Mouse (Mus musculus) spleen, adult 2 months (tissue): ENCODE results near the gene Exoc4. TPM values are rescaled to one million over a fixed set of nuclear protein-coding genes. Genes with fewer than 3 reads are reported as not detected.

Experiments used
- DNase-seq, 2 experiments: peaks; one replicate each; pipeline versions ENCODE4 v3.0.0 to v3.0.0-alpha.2; 2012 to 2021; ENCODE audit warnings: low spot score in 2 of 2, low read depth in 1 of 2
- H3K27ac ChIP-seq: fragments of 200-500 bp; 2 replicates; pipeline ENCODE4 v1.5.1; 2012; ENCODE audit warnings: low read length, inconsistent platforms; ENCODE audit not compliant: insufficient read depth
- H3K27me3 ChIP-seq: fragments of 200-500 bp; 2 replicates; pipeline ENCODE4 v1.6.1; 2012; ENCODE audit warnings: mild to moderate bottlenecking, moderate library complexity, low read length, inconsistent platforms; ENCODE audit not compliant: control insufficient read depth, insufficient read depth
- H3K36me3 ChIP-seq: fragments of 200-500 bp; 2 replicates; pipeline ENCODE4 v1.6.1; 2012; ENCODE audit warnings: mild to moderate bottlenecking, low read length, inconsistent platforms; ENCODE audit not compliant: control insufficient read depth, insufficient read depth
- H3K4me1 ChIP-seq: fragments of 200-500 bp; 2 replicates; pipeline ENCODE4 v1.6.1; 2011; ENCODE audit warnings: inconsistent platforms; ENCODE audit not compliant: control insufficient read depth, insufficient read depth, insufficient read length
- H3K4me3 ChIP-seq: fragments of 200-500 bp; 2 replicates; pipeline ENCODE4 v1.5.1; 2011; ENCODE audit warnings: mild to moderate bottlenecking, inconsistent platforms; ENCODE audit not compliant: insufficient read depth, insufficient read length; ENCODE audit errors: extremely low read depth
- CTCF ChIP-seq: fragments of 200-500 bp; IDR thresholded peaks from 2 replicates; pipeline ENCODE4 v1.5.1; 2011; ENCODE audit warnings: mild to moderate bottlenecking, inconsistent platforms; ENCODE audit not compliant: insufficient read depth, insufficient read length, insufficient replicate concordance; ENCODE audit errors: extremely low read depth
- POLR2A ChIP-seq: fragments of 200-500 bp; IDR thresholded peaks from 2 replicates; pipeline ENCODE4 v1.6.1; 2011; ENCODE audit warnings: low read depth, low read length, inconsistent platforms
- WGBS: fragments of 180-500 bp; shearing (Covaris S2); methylation state at CpG from one replicate; pipeline ENCODE4 v1.1.7; 2018; 5-methylcytosine and 5-hydroxymethylcytosine counted together
- polyA plus RNA-seq: library from polyadenylated mRNA; depleted of rRNA; stranded (reverse); fragments of >200 nt; gene quantifications from 2 replicates; pipeline ENCODE4 v1.2.3, GENCODE M21; 2012

Gene Exoc4
- polyA plus RNA-seq, 1 experiment = 4.6 TPM

- DNase-seq = no peak
- no peak for TF ChIP-seq POLR2A
- TF ChIP-seq CTCF = no peak
- no peaks in the 10 kb centered on the region for H3K4me1 ChIP-seq
- WGBS = 34% methylated on average over 3 of the region's 3 CpGs
- H3K36me3 ChIP-seq = no peaks in the 10 kb centered on the region
- H3K27me3 ChIP-seq = no peaks in the 10 kb centered on the region
- no peak overlapping the region for H3K27ac ChIP-seq
- H3K4me3 ChIP-seq = no peak overlapping the region
Measured at GRCm38 (mm10) chr6:33806072-33806782, 557.3 kb downstream of the Exoc4 start.

- no peak for TF ChIP-seq POLR2A
- TF ChIP-seq CTCF = no peak
- 86% methylated on average over 2 of the region's 2 CpGs for WGBS
- Histone ChIP-seq H3K36me3 (0 out of 2 replicates have a peak, but pooled peaks cover 2% of the 10 kb centered on the region), H3K4me1 (no peaks in the 10 kb centered on the region), H3K27ac (no peak overlapping the region), H3K27me3 (no peaks in the 10 kb centered on the region), H3K4me3 (no peak overlapping the region)
- no peak for DNase-seq
Measured at GRCm38 (mm10) chr6:33814386-33814785, 565.5 kb downstream of the Exoc4 start.

GRCm38 (mm10) chr6:33823171-33823570, 574.3 kb downstream of the Exoc4 start:
- Histone ChIP-seq H3K4me1 (no peaks in the 10 kb centered on the region), H3K4me3 (no peak overlapping the region), H3K27me3 (no peaks in the 10 kb centered on the region), H3K27ac (no peak overlapping the region), H3K36me3 (no peaks in the 10 kb centered on the region)
- WGBS = 89% methylated on average over 2 of the region's 2 CpGs
- no peak for DNase-seq
- TF ChIP-seq POLR2A = no peak
- TF ChIP-seq CTCF = no peak

- 68% methylated on average over 6 of the region's 6 CpGs for WGBS
- H3K27ac ChIP-seq = no peak overlapping the region
- H3K4me1 ChIP-seq = no peaks in the 10 kb centered on the region
- no peak overlapping the region for H3K4me3 ChIP-seq
- no peak for TF ChIP-seq CTCF
- no peak for TF ChIP-seq POLR2A
- DNase-seq = no peak
- no peaks in the 10 kb centered on the region for H3K27me3 ChIP-seq
- H3K36me3 ChIP-seq = no peaks in the 10 kb centered on the region
Measured at GRCm38 (mm10) chr6:33823777-33824302, 575.0 kb downstream of the Exoc4 start.

GRCm38 (mm10) chr6:33828499-33828898, 579.6 kb downstream of the Exoc4 start:
- H3K27me3 ChIP-seq = no peaks in the 10 kb centered on the region
- no peaks in the 10 kb centered on the region for H3K36me3 ChIP-seq
- no peak overlapping the region for H3K27ac ChIP-seq
- no peak overlapping the region for H3K4me3 ChIP-seq
- H3K4me1 ChIP-seq = no peaks in the 10 kb centered on the region
- 97% methylated on average over 6 of the region's 6 CpGs for WGBS
- no peak for DNase-seq
- TF ChIP-seq CTCF (no peak), POLR2A (no peak)

GRCm38 (mm10) chr6:33829261-33829660, 580.4 kb downstream of the Exoc4 start:
- Histone ChIP-seq H3K27me3 (no peaks in the 10 kb centered on the region), H3K27ac (no peak overlapping the region), H3K4me3 (no peak overlapping the region), H3K36me3 (no peaks in the 10 kb centered on the region), H3K4me1 (no peaks in the 10 kb centered on the region)
- no peak for DNase-seq
- 93% methylated on average over 4 of the region's 4 CpGs for WGBS
- TF ChIP-seq POLR2A (no peak), CTCF (no peak)

- Histone ChIP-seq H3K36me3 (no peaks in the 10 kb centered on the region), H3K4me3 (no peak overlapping the region), H3K27ac (no peak overlapping the region), H3K27me3 (no peaks in the 10 kb centered on the region), H3K4me1 (no peaks in the 10 kb centered on the region)
- no peak for TF ChIP-seq CTCF
- TF ChIP-seq POLR2A = no peak
- 93% methylated on average over 3 of the region's 3 CpGs for WGBS
- DNase-seq = no peak
Measured at GRCm38 (mm10) chr6:33831276-33831675, 582.4 kb downstream of the Exoc4 start.
